Mouse (Mus musculus): ENCODE data around the gene Hsd3b5. TPM values are rescaled to one million over a fixed set of nuclear protein-coding genes. Genes with fewer than 3 reads are reported as not detected.
A peak's percentile ranks its signal among the peaks of the same experiment; 100 is the strongest.
"Not testable (repeated sequence)": the region's sequence is repeated elsewhere in the genome, so short reads cannot be mapped to it uniquely, and the experiment has no call there.

Gene Hsd3b5
- total RNA-seq (2021) = not detected

- intact Hi-C loops (cut with DNase I) = no loop called here
Measured at GRCm38 (mm10) chr3:98630152-98630551, at the start of gene Hsd3b5. Hsd3b5 (minus strand) TSS chr3:98630252.

DNA sequence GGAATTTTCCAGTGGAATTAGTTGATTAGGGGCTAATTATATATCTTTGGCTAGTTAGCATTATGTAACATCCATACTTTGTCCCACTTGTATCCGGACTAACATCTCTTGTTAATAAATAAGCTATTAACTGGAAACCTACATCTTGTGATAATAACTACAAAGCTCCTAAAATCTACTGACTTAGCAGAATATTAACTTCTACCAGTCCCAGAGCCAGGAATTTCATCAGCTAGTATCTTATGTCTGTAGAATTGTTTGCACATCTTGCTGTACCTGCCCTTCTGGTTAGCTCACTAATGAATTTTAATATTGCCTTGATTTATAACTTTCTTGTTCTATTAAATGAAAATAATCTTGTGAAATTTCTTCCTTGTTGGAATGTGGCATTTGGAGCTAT, 5.1 kb upstream of the Hsd3b5 start:
- intact Hi-C loops (cut with DNase I) = no loop called here
- no peak for DNase-seq (ENCODE audit: low spot score in 2 of 2)

More at GRCm38 (mm10) chr3:98630152-98630551, at the start of gene Hsd3b5:
- DNase-seq (ENCODE audit: low spot score in 2 of 2) = no peak

GRCm38 (mm10) chr3:98629633-98630032, 419 bp downstream of the Hsd3b5 start:
- intact Hi-C loops (cut with DNase I) = no loop called here
- DNase-seq (ENCODE audit: low spot score in 2 of 2) = no peak

GRCm38 (mm10) chr3:98616786-98617185, 13.3 kb downstream of the Hsd3b5 start:
- DNase-seq (ENCODE audit: low spot score in 2 of 2); intact Hi-C loops (cut with DNase I): not testable (repeated sequence)

DNA sequence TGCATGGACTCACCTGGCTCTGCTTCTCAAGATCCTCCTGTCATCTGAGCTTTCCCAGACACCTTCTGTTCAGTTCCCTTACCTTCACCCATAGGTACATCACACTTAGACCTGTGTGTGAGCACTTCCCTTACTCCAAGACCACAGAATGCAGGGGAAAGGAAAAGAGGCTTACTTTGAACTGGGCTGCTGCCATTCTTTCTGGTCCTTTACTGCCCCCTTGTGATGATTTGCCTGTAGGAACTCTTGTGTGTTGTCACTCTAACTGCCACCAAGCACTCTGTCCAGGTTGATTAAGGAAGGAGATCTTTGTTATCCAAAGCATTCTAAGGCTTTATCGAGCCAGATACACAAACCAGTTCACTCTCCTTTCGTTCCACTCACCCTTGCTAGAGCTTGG, 13.8 kb downstream of the Hsd3b5 start:
- intact Hi-C loops (cut with DNase I); DNase-seq (ENCODE audit: low spot score in 2 of 2): not testable (repeated sequence)

DNA sequence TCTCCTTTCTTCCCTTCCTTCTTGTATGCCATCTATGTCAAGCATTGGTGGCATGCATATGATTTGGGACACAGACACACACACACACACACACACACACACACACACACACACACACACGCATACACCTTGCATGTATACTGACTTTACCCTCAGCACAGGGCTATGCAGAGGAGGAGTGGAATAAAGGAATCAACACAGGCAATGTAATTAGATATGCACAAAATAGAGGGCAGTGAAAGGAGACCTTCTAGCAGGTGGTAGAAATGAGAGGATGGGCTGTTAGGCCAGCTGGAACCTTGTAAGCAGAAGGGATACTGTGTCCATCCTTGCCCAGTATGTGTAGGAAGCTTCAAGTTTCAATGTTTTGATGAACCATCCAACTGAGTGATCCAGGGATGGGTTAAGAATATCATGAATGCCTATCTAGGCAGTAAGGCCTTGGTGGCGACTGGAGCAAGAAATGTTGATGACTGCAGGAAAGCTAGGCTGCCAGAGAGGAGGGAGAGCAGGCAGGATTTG, 15.6 kb downstream of the Hsd3b5 start:
- intact Hi-C loops (cut with DNase I); DNase-seq (ENCODE audit: low spot score in 2 of 2): not testable (repeated sequence)

- intact Hi-C loops (cut with DNase I) = no loop called here
- no peak for DNase-seq (ENCODE audit: low spot score in 2 of 2)
Measured at GRCm38 (mm10) chr3:98613963-98614362, 16.1 kb downstream of the Hsd3b5 start.

- intact Hi-C loops (cut with DNase I); DNase-seq (ENCODE audit: low spot score in 2 of 2): not testable (repeated sequence)
Measured at GRCm38 (mm10) chr3:98613540-98613939, 16.5 kb downstream of the Hsd3b5 start.

GRCm38 (mm10) chr3:98588707-98589106, 41.3 kb downstream of the Hsd3b5 start, which contains the start of gene Gm10681:
Gm10681 (minus strand) TSS chr3:98588807.
- DNase-seq (ENCODE audit: low spot score in 2 of 2) = no peak
- intact Hi-C loops (cut with DNase I) = no loop called here

DNA sequence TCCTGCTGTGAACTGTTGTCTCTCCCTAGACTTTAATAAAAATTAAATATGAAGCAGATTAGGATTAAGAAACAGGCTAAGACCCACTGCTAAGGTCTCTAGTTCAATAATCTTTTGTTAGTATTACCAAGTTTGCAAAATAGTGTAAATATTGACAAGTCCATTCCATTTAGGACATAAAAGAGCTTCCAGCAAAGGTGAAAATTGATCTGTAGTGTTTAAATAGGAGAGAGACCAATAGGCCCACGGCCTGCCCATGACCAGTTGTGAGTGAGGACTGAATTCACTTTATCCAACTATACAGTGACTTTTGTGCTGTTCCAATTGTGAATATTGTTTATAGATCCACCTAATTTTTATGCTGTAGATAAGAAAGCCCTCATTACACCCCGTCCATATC, 42.3 kb downstream of the Hsd3b5 start:
- intact Hi-C loops (cut with DNase I) = no loop called here
- DNase-seq (ENCODE audit: low spot score in 2 of 2) = no peak

DNA sequence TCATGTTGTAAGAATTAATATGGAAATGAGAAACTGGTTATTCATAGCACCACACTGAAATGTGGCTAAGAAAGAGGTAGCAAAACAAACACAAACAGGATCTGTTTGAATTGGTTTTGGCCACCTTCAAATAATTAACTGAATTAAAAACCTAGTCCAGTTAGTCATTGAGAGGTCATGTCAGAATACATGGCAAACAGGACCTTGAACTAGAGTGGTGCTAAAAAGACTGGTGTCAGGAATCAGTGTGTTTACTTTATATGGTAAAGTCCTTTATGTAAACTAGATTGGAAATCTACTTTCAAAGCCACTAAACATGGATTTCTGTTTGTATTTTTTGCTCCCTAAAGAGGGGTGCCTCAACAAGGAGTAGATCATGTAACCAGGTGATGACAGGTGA, 47.4 kb downstream of the Hsd3b5 start:
- DNase-seq (ENCODE audit: low spot score in 2 of 2); intact Hi-C loops (cut with DNase I): not testable (repeated sequence)

- DNase-seq (ENCODE audit: low spot score in 2 of 2); intact Hi-C loops (cut with DNase I): not testable (repeated sequence)
Measured at GRCm38 (mm10) chr3:98582202-98582601, 47.9 kb downstream of the Hsd3b5 start.

DNA sequence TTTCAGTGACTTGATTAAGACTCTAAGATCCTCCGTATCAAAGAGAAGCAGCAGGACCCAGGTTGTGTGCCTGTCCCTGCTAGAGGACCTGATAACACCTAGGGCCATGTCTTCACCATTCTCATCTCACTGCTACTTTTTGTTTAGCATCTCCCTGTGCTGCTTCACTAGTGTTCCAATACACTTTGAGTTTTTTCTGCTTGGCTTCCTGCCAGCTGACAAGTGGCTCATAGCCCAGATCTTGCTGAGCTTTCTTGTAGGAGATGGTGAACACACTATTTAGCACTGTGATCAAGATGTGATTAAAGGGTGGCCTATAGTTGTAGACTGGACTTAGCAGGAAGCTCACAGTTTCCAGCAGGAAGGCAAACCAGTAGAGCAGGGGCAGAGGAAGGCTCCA, 49.0 kb downstream of the Hsd3b5 start:
- peak; percentile 57 to 63 for DNase-seq (ENCODE audit: low spot score in 2 of 2)
- intact Hi-C loops (cut with DNase I) = not testable (repeated sequence)

Other genes with a start within 250 kb of the Hsd3b5 start
- 10 to 100 TPM; 32.1 to 38.1 TPM for gene Zfp697, start 247.8 kb downstream of the Hsd3b5 start, total RNA-seq (2021)
- not detected for gene Gm4450, start 173.1 kb downstream of the Hsd3b5 start, total RNA-seq (2021)
- not detected for gene Hsd3b4, start 119.7 kb downstream of the Hsd3b5 start, total RNA-seq (2021)
- gene Gm10681, start 41.4 kb downstream of the Hsd3b5 start, total RNA-seq (2021) = not detected
- gene Hsd3b2, start 94.3 kb upstream of the Hsd3b5 start, total RNA-seq (2021) = under 1 TPM in 1 of 2 experiments, not detected in 1; 0.32 TPM
- gene Hsd3b3, start 132.9 kb upstream of the Hsd3b5 start, total RNA-seq (2021) = not detected
- not detected for gene Hsd3b6, start 184.2 kb upstream of the Hsd3b5 start, total RNA-seq (2021)
- not detected for gene Hsd3b1, start 229.5 kb upstream of the Hsd3b5 start, total RNA-seq (2021)

All from left cerebral cortex, postnatal 36 days (tissue).